Mouse (Mus musculus): ENCODE results near the gene Ipo11.

DNA sequence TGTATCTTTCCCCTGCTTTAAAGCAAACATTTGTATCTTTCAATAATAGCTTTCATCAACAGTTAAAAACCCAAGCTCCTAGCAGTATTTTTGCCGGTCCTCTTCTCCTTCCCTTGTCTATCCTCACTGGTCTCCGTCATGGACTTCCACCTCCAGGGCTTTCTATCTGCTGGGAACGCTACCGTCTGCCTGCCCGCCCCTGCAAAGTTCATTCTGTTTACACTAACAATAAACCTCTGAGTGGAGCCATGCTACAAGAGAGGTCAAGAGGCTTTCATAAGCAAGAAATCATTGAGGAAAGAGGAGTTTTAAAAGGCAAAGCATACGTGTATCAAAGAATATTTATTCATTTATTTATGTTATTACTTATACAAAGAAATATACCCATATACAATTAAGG, 106.7 kb downstream of the Ipo11 start:
- TF ChIP-seq POLR2A (IDR thresholded peaks at IDR 0.05; ENCODE audit: control insufficient read depth, low read depth, low read length) (no peak), CTCF (IDR thresholded peaks at IDR 0.05; ENCODE audit: control insufficient read depth, insufficient read depth, insufficient replicate concordance, low read depth, low read length) (no peak)
